Comparison of ENCODE assay signal across 8 mouse cellular contexts in genomic region chr11:86994330-86994729, GRCm38 (mm10). TPM values are rescaled to one million over a fixed set of nuclear protein-coding genes. Genes with fewer than 3 reads are reported as not detected.
DNase-seq lines count a peak whose midpoint lies in the region; ATAC-seq lines count a peak whose summit lies in the region.

No protein-coding gene starts in this region.

- 16% methylated on average over 6 of the region's 6 CpGs for WGBS in embryonic facial prominence, embryonic 15.5 days
- WGBS in midbrain, embryonic 13.5 days: 13% methylated on average over 6 of the region's 6 CpGs

- ATAC-seq in embryonic facial prominence, embryonic 15.5 days (ENCODE audit: insufficient number of reproducible peaks, low FRiP score, low TSS enrichment, low read depth): no peak
- no peak for ATAC-seq in midbrain, embryonic 13.5 days

- H3K27ac ChIP-seq in embryonic facial prominence, embryonic 15.5 days (replicated peaks): peak overlapping the region; percentile 63; the same call in 1 of the 2 replicates
- no peak overlapping the region for H3K27ac ChIP-seq in midbrain, embryonic 13.5 days

- no peaks in the 10 kb centered on the region for H3K9me3 ChIP-seq in embryonic facial prominence, embryonic 15.5 days (replicated peaks)
- no peaks in the 10 kb centered on the region for H3K9me3 ChIP-seq in midbrain, embryonic 13.5 days

- H3K36me3 ChIP-seq in embryonic facial prominence, embryonic 15.5 days: no peaks in the 10 kb centered on the region
- H3K36me3 ChIP-seq in midbrain, embryonic 13.5 days: no peaks in the 10 kb centered on the region

- peak; percentile 92 for DNase-seq in heart, adult 11 months
- DNase-seq in heart, adult 9 months (ENCODE audit: low spot score in 2 of 2): no peak
- peak; percentile 70 for DNase-seq in kidney, adult 9 months
- no peak for DNase-seq in yolk sac, embryonic 10.5 days (ENCODE audit: low spot score)
- no peak for DNase-seq in thymus, postnatal 36 days
- DNase-seq in layer of hippocampus, adult 9-11 months: no peak

- H3K4me2 ChIP-seq in embryonic facial prominence, embryonic 15.5 days (replicated peaks): peak overlapping the region; percentile 82
- peak overlapping the region; percentile 95 for H3K4me2 ChIP-seq in midbrain, embryonic 13.5 days (replicated peaks)

- no peaks in the 10 kb centered on the region for H3K27me3 ChIP-seq in embryonic facial prominence, embryonic 15.5 days
- no peaks in the 10 kb centered on the region for H3K27me3 ChIP-seq in midbrain, embryonic 13.5 days

- H3K4me3 ChIP-seq in embryonic facial prominence, embryonic 15.5 days (replicated peaks): peak overlapping the region; percentile 99
- peak overlapping the region; percentile 95 for H3K4me3 ChIP-seq in midbrain, embryonic 13.5 days (replicated peaks)

- H3K9ac ChIP-seq in embryonic facial prominence, embryonic 15.5 days: no peak overlapping the region
- H3K9ac ChIP-seq in midbrain, embryonic 13.5 days (replicated peaks): no peak overlapping the region

- H3K4me1 ChIP-seq in embryonic facial prominence, embryonic 15.5 days: peaks cover 33% of the 10 kb centered on the region
- H3K4me1 ChIP-seq in midbrain, embryonic 13.5 days (replicated peaks): peaks cover 57% of the 10 kb centered on the region

RNA-seq across cellular contexts. Expression of gene Ypel2, which starts 0.8 kb away (rescaled TPM):
- 8.0 and 8.8 TPM in 2 replicates for polyA plus RNA-seq in embryonic facial prominence, embryonic 15.5 days (2015; fragmentation: Nextera tagmentation; extraction: Ambion mirVana)
- polyA plus RNA-seq in midbrain, embryonic 13.5 days (2015; fragmentation: Nextera tagmentation; extraction: Ambion mirVana): 8.5 and 10.2 TPM in 2 replicates

Comparison
In these comparisons a context has a peak if more than half of its experiments do, and no peak if none do; other contexts are left out.
1. DNase-seq: peak in heart, adult 11 months (single experiment) and kidney, adult 9 months (single experiment); none in heart, adult 9 months (0 of 2), yolk sac, embryonic 10.5 days (single experiment), thymus, postnatal 36 days (0 of 2) and layer of hippocampus, adult 9-11 months (single experiment).